Mouse (Mus musculus) forebrain, embryonic 14.5 days (tissue): ENCODE measurements around the gene Chchd1. TPM values are rescaled to one million over a fixed set of nuclear protein-coding genes. Genes with fewer than 3 reads are reported as not detected.

Experiments used
- ATAC-seq: fragments of 200-750 bp; cut with Nextera tagmentation; 2 replicates; pipeline ENCODE4 v1.8.0; 2017; ENCODE audit warnings: mild to moderate bottlenecking, moderate library complexity
- DNase-seq: peaks from one replicate; pipeline ENCODE4 v3.0.0-alpha.2; 2015; ENCODE audit warnings: low spot score
- H3K27ac ChIP-seq: fragments of 300-500 bp; sonication (generic); 2 replicates; pipeline ENCODE4 v1.5.1; 2014; ENCODE audit warnings: low read depth, mild to moderate bottlenecking, control low read depth, low read length, moderate library complexity
- H3K27me3 ChIP-seq: fragments of 300-500 bp; sonication (generic); replicated peaks from 2 replicates; pipeline ENCODE4 v1.6.1; 2014; ENCODE audit warnings: low read length, control low read depth, mixed read lengths; ENCODE audit not compliant: control insufficient read depth, insufficient read depth
- H3K36me3 ChIP-seq: fragments of 300-500 bp; sonication (generic); 2 replicates; pipeline ENCODE4 v1.6.1; 2014; ENCODE audit warnings: low read length, control low read depth; ENCODE audit not compliant: control insufficient read depth, insufficient read depth
- H3K4me1 ChIP-seq: fragments of 300-500 bp; sonication (generic); 2 replicates; pipeline ENCODE4 v1.6.1; 2014; ENCODE audit warnings: antibody characterized with exemption, low read length, control low read depth; ENCODE audit not compliant: control insufficient read depth, insufficient read depth
- H3K4me2 ChIP-seq: fragments of 300-500 bp; sonication (generic); 2 replicates; pipeline ENCODE4 v1.6.1; 2014; ENCODE audit warnings: mild to moderate bottlenecking, control low read depth, low read length
- H3K4me3 ChIP-seq: fragments of 300-500 bp; sonication (generic); 2 replicates; pipeline ENCODE4 v1.5.1; 2014; ENCODE audit warnings: low read depth, low read length, control low read depth
- H3K9ac ChIP-seq: fragments of 300-500 bp; sonication (generic); 2 replicates; pipeline ENCODE4 v1.6.1; 2014; ENCODE audit warnings: mild to moderate bottlenecking, low read length, control low read depth, moderate library complexity
- H3K9me3 ChIP-seq: fragments of 300-500 bp; sonication (generic); replicated peaks from 2 replicates; pipeline ENCODE4 v1.6.1; 2016; ENCODE audit warnings: low read length, control low read depth, mixed read lengths; ENCODE audit not compliant: control insufficient read depth
- WGBS: fragments of 180-500 bp; shearing (Covaris S2); extraction: QIAGEN DNeasy Blood & Tissue Kit; methylation state at CpG from one replicate; pipeline ENCODE4 v1.1.7; 2014; 5-methylcytosine and 5-hydroxymethylcytosine counted together
- polyA plus RNA-seq: library from polyadenylated mRNA; unstranded; fragments of >200 nt; fragmentation: Nextera tagmentation; extraction: Ambion mirVana; gene quantifications from 2 replicates; pipeline ENCODE4 v1.2.1, GENCODE M21; 2014

Chchd1 gene
- 227 and 259 TPM in 2 replicates for polyA plus RNA-seq

GRCm38 (mm10) chr14:20702741-20703381 lies at the start of gene Chchd1:
TSS of gene Chchd1 (plus strand) at chr14:20703006.
- H3K4me1 ChIP-seq, result peaks cover 28% of the 10 kb centered on the region
- peak; percentile 89 for DNase-seq
- H3K36me3 ChIP-seq, result peaks cover 31% of the 10 kb centered on the region; the same call in 1 of the 2 replicates
- ATAC-seq, result peak; percentile 67
- no peaks in the 10 kb centered on the region for H3K9me3 ChIP-seq
- peak within 1 kb of the TSS; percentile 70 for H3K4me2 ChIP-seq
- H3K27ac ChIP-seq, result peak within 1 kb of the TSS; percentile 87
- H3K9ac ChIP-seq, result peak within 1 kb of the TSS; percentile 79
- no peaks in the 10 kb centered on the region for H3K27me3 ChIP-seq
- under 1% methylated on average over 61 of the region's 61 CpGs for WGBS
- H3K4me3 ChIP-seq, result peak within 1 kb of the TSS; percentile 63

GRCm38 (mm10) chr14:20654690-20655421 lies 48.0 kb upstream of the Chchd1 start:
- no peaks in the 10 kb centered on the region for H3K9me3 ChIP-seq
- DNase-seq (no peak), ATAC-seq (no peak)
- no peak overlapping the region for H3K4me3 ChIP-seq
- H3K27me3 ChIP-seq, result no peaks in the 10 kb centered on the region
- H3K9ac ChIP-seq, result no peak overlapping the region
- no peak overlapping the region for H3K27ac ChIP-seq
- no peak overlapping the region for H3K4me2 ChIP-seq
- no peaks in the 10 kb centered on the region for H3K36me3 ChIP-seq
- WGBS, result 85% methylated on average over 9 of the region's 9 CpGs
- no peaks in the 10 kb centered on the region for H3K4me1 ChIP-seq

GRCm38 (mm10) chr14:20655731-20656130 lies 47.1 kb upstream of the Chchd1 start:
- no peak overlapping the region for H3K4me2 ChIP-seq
- no peaks in the 10 kb centered on the region for H3K36me3 ChIP-seq
- 82% methylated on average over 9 of the region's 9 CpGs for WGBS
- ATAC-seq (no peak), DNase-seq (no peak)
- no peak overlapping the region for H3K9ac ChIP-seq
- no peak overlapping the region for H3K27ac ChIP-seq
- no peaks in the 10 kb centered on the region for H3K4me1 ChIP-seq
- no peaks in the 10 kb centered on the region for H3K9me3 ChIP-seq
- no peaks in the 10 kb centered on the region for H3K27me3 ChIP-seq
- H3K4me3 ChIP-seq, result no peak overlapping the region

GRCm38 (mm10) chr14:20656361-20656760 lies 46.4 kb upstream of the Chchd1 start, which contains the start of gene Myoz1:
TSS of gene Myoz1 (minus strand) at chr14:20656540.
- no peak for ATAC-seq
- no peak within 1 kb of the TSS for H3K9ac ChIP-seq
- H3K27ac ChIP-seq, result no peak within 1 kb of the TSS
- H3K4me3 ChIP-seq, result no peak within 1 kb of the TSS
- no peak for DNase-seq
- H3K4me2 ChIP-seq, result no peak within 1 kb of the TSS
- no peaks in the 10 kb centered on the region for H3K36me3 ChIP-seq
- 34% methylated on average over 11 of the region's 11 CpGs for WGBS
- H3K9me3 ChIP-seq, result no peaks in the 10 kb centered on the region
- H3K27me3 ChIP-seq, result no peaks in the 10 kb centered on the region
- H3K4me1 ChIP-seq, result no peaks in the 10 kb centered on the region

- H3K27ac ChIP-seq, result no peak overlapping the region
- no peaks in the 10 kb centered on the region for H3K9me3 ChIP-seq
- peaks cover 6% of the 10 kb centered on the region; the same call in 1 of the 2 replicates for H3K4me1 ChIP-seq
- ATAC-seq (no peak), DNase-seq (peak; percentile 80)
- no peak overlapping the region for H3K4me2 ChIP-seq
- H3K36me3 ChIP-seq, result no peaks in the 10 kb centered on the region
- no peak overlapping the region; the same call in 1 of the 2 replicates for H3K9ac ChIP-seq
- no peaks in the 10 kb centered on the region for H3K27me3 ChIP-seq
- H3K4me3 ChIP-seq, result no peak overlapping the region
Observed at GRCm38 (mm10) chr14:20658326-20658725, 44.5 kb upstream of the Chchd1 start.

- WGBS, result 85% methylated on average over 6 of the region's 6 CpGs
- no peaks in the 10 kb centered on the region for H3K9me3 ChIP-seq
- H3K27ac ChIP-seq, result no peak overlapping the region
- H3K4me3 ChIP-seq, result no peak overlapping the region
- no peaks in the 10 kb centered on the region for H3K27me3 ChIP-seq
- no peak overlapping the region; the same call in 1 of the 2 replicates for H3K9ac ChIP-seq
- peaks cover 6% of the 10 kb centered on the region; the same call in 1 of the 2 replicates for H3K4me1 ChIP-seq
- H3K36me3 ChIP-seq, result no peaks in the 10 kb centered on the region
- no peak for ATAC-seq
- DNase-seq, result no peak
- H3K4me2 ChIP-seq, result no peak overlapping the region
Observed at GRCm38 (mm10) chr14:20658902-20659301, 43.9 kb upstream of the Chchd1 start.

GRCm38 (mm10) chr14:20659687-20660086 lies 43.1 kb upstream of the Chchd1 start:
- Histone ChIP-seq H3K36me3 (no peaks in the 10 kb centered on the region), H3K4me3 (no peak overlapping the region), H3K4me2 (no peak overlapping the region), H3K9me3 (no peaks in the 10 kb centered on the region), H3K9ac (no peak overlapping the region), H3K4me1 (peaks cover 6% of the 10 kb centered on the region; the same call in 1 of the 2 replicates), H3K27me3 (no peaks in the 10 kb centered on the region), H3K27ac (no peak overlapping the region)
- DNase-seq (no peak), ATAC-seq (no peak)
- 96% methylated on average over 7 of the region's 7 CpGs for WGBS

GRCm38 (mm10) chr14:20660827-20661660 lies 41.8 kb upstream of the Chchd1 start:
- Histone ChIP-seq H3K9ac (peak overlapping the region; percentile 79), H3K36me3 (no peaks in the 10 kb centered on the region), H3K27ac (peak overlapping the region; percentile 65), H3K9me3 (no peaks in the 10 kb centered on the region), H3K27me3 (no peaks in the 10 kb centered on the region), H3K4me2 (peak overlapping the region; percentile 93), H3K4me1 (peaks cover 6% of the 10 kb centered on the region; the same call in 1 of the 2 replicates), H3K4me3 (peak overlapping the region; percentile 54)
- DNase-seq, result peak; percentile 99
- ATAC-seq, result peak; percentile 90
- WGBS, result 2% methylated on average over 52 of the region's 52 CpGs
